Mouse (Mus musculus) midbrain, embryonic 15.5 days (tissue): ENCODE data around the gene Sec24c. TPM values are rescaled to one million over a fixed set of nuclear protein-coding genes. Genes with fewer than 3 reads are reported as not detected.
A peak's percentile ranks its signal among the peaks of the same experiment; 100 is the strongest.
"Not testable (repeated sequence)": the region's sequence is repeated elsewhere in the genome, so short reads cannot be mapped to it uniquely, and the experiment has no call there.

Experiments used
- ATAC-seq: fragments of 200-750 bp; cut with Nextera tagmentation; replicated peaks from 2 replicates; pipeline ENCODE4 v1.8.0; 2017; ENCODE audit warnings: moderate TSS enrichment
- H3K27ac ChIP-seq: fragments of 300-500 bp; sonication (generic); 2 replicates; pipeline ENCODE4 v1.5.1; 2015; ENCODE audit warnings: mild to moderate bottlenecking, inconsistent platforms
- H3K27me3 ChIP-seq: fragments of 300-500 bp; sonication (generic); replicated peaks from 2 replicates; pipeline ENCODE4 v1.6.1; 2015; ENCODE audit warnings: inconsistent platforms
- H3K36me3 ChIP-seq: fragments of 300-500 bp; sonication (generic); replicated peaks from 2 replicates; pipeline ENCODE4 v1.6.1; 2015; ENCODE audit warnings: inconsistent platforms
- H3K4me1 ChIP-seq: fragments of 300-500 bp; sonication (generic); 2 replicates; pipeline ENCODE4 v1.6.1; 2015; ENCODE audit warnings: inconsistent platforms
- H3K4me2 ChIP-seq: fragments of 300-500 bp; sonication (generic); 2 replicates; pipeline ENCODE4 v1.6.1; 2015; ENCODE audit warnings: inconsistent platforms, mild to moderate bottlenecking, moderate library complexity
- H3K4me3 ChIP-seq: fragments of 300-500 bp; sonication (generic); 2 replicates; pipeline ENCODE4 v1.5.1; 2015; ENCODE audit warnings: mild to moderate bottlenecking, inconsistent platforms
- H3K9ac ChIP-seq: fragments of 300-500 bp; sonication (generic); 2 replicates; pipeline ENCODE4 v1.6.1; 2015; ENCODE audit warnings: mild to moderate bottlenecking, inconsistent platforms
- H3K9me3 ChIP-seq: fragments of 300-500 bp; sonication (generic); 2 replicates; pipeline ENCODE4 v1.6.1; 2016; ENCODE audit warnings: inconsistent platforms
- WGBS: fragments of 180-500 bp; shearing (Covaris S2); methylation state at CpG from one replicate; pipeline ENCODE4 v1.1.7; 2015; ENCODE audit warnings: mixed read lengths; 5-methylcytosine and 5-hydroxymethylcytosine counted together
- polyA plus RNA-seq: library from polyadenylated mRNA; unstranded; fragments of >200 nt; fragmentation: Nextera tagmentation; extraction: Ambion mirVana; gene quantifications from 2 replicates; pipeline ENCODE4 v1.2.1, GENCODE M21; 2015

Sec24c gene
- 97.2 and 101 TPM in 2 replicates for polyA plus RNA-seq

GRCm38 (mm10) chr14:20674064-20674833 is at the start of gene Sec24c:
Gene Sec24c (plus strand): TSS chr14:20674308.
- WGBS: under 1% methylated on average over 43 of the region's 43 CpGs
- Histone ChIP-seq H3K4me3 (peak within 1 kb of the TSS; percentile 85), H3K9me3 (no peaks in the 10 kb centered on the region), H3K27ac (peak within 1 kb of the TSS; percentile 85), H3K4me1 (peaks cover 19% of the 10 kb centered on the region), H3K36me3 (peaks cover 28% of the 10 kb centered on the region), H3K9ac (peak within 1 kb of the TSS; percentile 81), H3K27me3 (0 out of 2 replicates have a peak, but pooled peaks cover 5% of the 10 kb centered on the region), H3K4me2 (peak within 1 kb of the TSS; percentile 89)
- peak; percentile 97 for ATAC-seq

GRCm38 (mm10) chr14:20626447-20626846 is 47.7 kb upstream of the Sec24c start:
- no peaks in the 10 kb centered on the region for H3K9me3 ChIP-seq
- no peaks in the 10 kb centered on the region for H3K36me3 ChIP-seq

GRCm38 (mm10) chr14:20626971-20627370 is 47.1 kb upstream of the Sec24c start:
- H3K27ac ChIP-seq: no peak overlapping the region
- H3K27me3 ChIP-seq: no peaks in the 10 kb centered on the region
- no peaks in the 10 kb centered on the region for H3K36me3 ChIP-seq
- 83% methylated on average over 3 of the region's 3 CpGs for WGBS
- H3K4me3 ChIP-seq: no peak overlapping the region
- no peak overlapping the region for H3K9ac ChIP-seq
- no peak for ATAC-seq
- no peaks in the 10 kb centered on the region for H3K9me3 ChIP-seq
- H3K4me1 ChIP-seq: no peaks in the 10 kb centered on the region
- no peak overlapping the region for H3K4me2 ChIP-seq

More at GRCm38 (mm10) chr14:20626447-20626846, 47.7 kb upstream of the Sec24c start:
- Histone ChIP-seq H3K27ac (no peak overlapping the region), H3K4me2 (no peak overlapping the region), H3K4me1 (no peaks in the 10 kb centered on the region), H3K27me3 (no peaks in the 10 kb centered on the region), H3K4me3 (no peak overlapping the region), H3K9ac (no peak overlapping the region)
- WGBS: 92% methylated on average over 2 of the region's 2 CpGs
- ATAC-seq: no peak

GRCm38 (mm10) chr14:20631253-20631652 is 42.9 kb upstream of the Sec24c start:
- H3K27ac ChIP-seq: no peak overlapping the region
- H3K4me3 ChIP-seq: no peak overlapping the region
- 83% methylated on average over 4 of the region's 4 CpGs for WGBS
- no peak for ATAC-seq
- no peaks in the 10 kb centered on the region for H3K9me3 ChIP-seq
- no peaks in the 10 kb centered on the region for H3K27me3 ChIP-seq
- no peak overlapping the region for H3K4me2 ChIP-seq
- H3K4me1 ChIP-seq: no peaks in the 10 kb centered on the region
- H3K36me3 ChIP-seq: no peaks in the 10 kb centered on the region
- H3K9ac ChIP-seq: no peak overlapping the region

- H3K36me3 ChIP-seq: no peaks in the 10 kb centered on the region
- H3K27ac ChIP-seq: no peak overlapping the region
- 96% methylated on average over 2 of the region's 2 CpGs for WGBS
- no peak overlapping the region for H3K4me2 ChIP-seq
- no peak overlapping the region for H3K4me3 ChIP-seq
- no peak for ATAC-seq
- peaks cover 9% of the 10 kb centered on the region for H3K4me1 ChIP-seq
- H3K27me3 ChIP-seq: no peaks in the 10 kb centered on the region
- H3K9ac ChIP-seq: no peak overlapping the region
- H3K9me3 ChIP-seq: no peaks in the 10 kb centered on the region
These were observed 38.6 kb upstream of the Sec24c start for GRCm38 (mm10) chr14:20635546-20635945.

GRCm38 (mm10) chr14:20636968-20637367 is 37.1 kb upstream of the Sec24c start:
- H3K36me3 ChIP-seq, H3K4me2 ChIP-seq, H3K4me3 ChIP-seq, H3K27ac ChIP-seq, H3K27me3 ChIP-seq, H3K9ac ChIP-seq, ATAC-seq, H3K9me3 ChIP-seq: not testable (repeated sequence)
- peaks cover 15% of the 10 kb centered on the region for H3K4me1 ChIP-seq
- WGBS: 93% methylated on average over 3 of the region's 3 CpGs

- no peak overlapping the region for H3K4me2 ChIP-seq
- no peaks in the 10 kb centered on the region for H3K27me3 ChIP-seq
- WGBS: 92% methylated on average over 2 of the region's 2 CpGs
- no peak overlapping the region for H3K9ac ChIP-seq
- no peak overlapping the region for H3K27ac ChIP-seq
- H3K9me3 ChIP-seq: no peaks in the 10 kb centered on the region
- peaks cover 18% of the 10 kb centered on the region for H3K4me1 ChIP-seq
- no peaks in the 10 kb centered on the region for H3K36me3 ChIP-seq
- ATAC-seq: no peak
- no peak overlapping the region for H3K4me3 ChIP-seq
These were observed 36.1 kb upstream of the Sec24c start for GRCm38 (mm10) chr14:20637818-20638574.

GRCm38 (mm10) chr14:20638702-20639101 is 35.4 kb upstream of the Sec24c start:
- Histone ChIP-seq H3K27me3 (no peaks in the 10 kb centered on the region), H3K4me1 (peaks cover 18% of the 10 kb centered on the region), H3K4me3 (no peak overlapping the region), H3K4me2 (no peak overlapping the region), H3K27ac (no peak overlapping the region), H3K36me3 (no peaks in the 10 kb centered on the region), H3K9me3 (no peaks in the 10 kb centered on the region), H3K9ac (no peak overlapping the region)
- 94% methylated on average over 6 of the region's 6 CpGs for WGBS
- no peak for ATAC-seq

GRCm38 (mm10) chr14:20639918-20640619 is 34.0 kb upstream of the Sec24c start:
- H3K4me2 ChIP-seq: peak overlapping the region; percentile 76
- peaks cover 18% of the 10 kb centered on the region for H3K4me1 ChIP-seq
- peak overlapping the region; percentile 84 for H3K4me3 ChIP-seq
- peak; percentile 76 for ATAC-seq
- H3K9ac ChIP-seq: peak overlapping the region; percentile 79
- no peaks in the 10 kb centered on the region for H3K9me3 ChIP-seq
- no peaks in the 10 kb centered on the region for H3K36me3 ChIP-seq
- under 1% methylated on average over 16 of the region's 16 CpGs for WGBS
- no peaks in the 10 kb centered on the region for H3K27me3 ChIP-seq
- peak overlapping the region; percentile 97 for H3K27ac ChIP-seq

- no peaks in the 10 kb centered on the region for H3K9me3 ChIP-seq
- no peaks in the 10 kb centered on the region for H3K27me3 ChIP-seq
- WGBS: under 1% methylated on average over 73 of the region's 73 CpGs
These were observed 33.3 kb upstream of the Sec24c start, which contains the start of gene Usp54 for GRCm38 (mm10) chr14:20640644-20641437. Gene Usp54 (minus strand): TSS chr14:20641063.

GRCm38 (mm10) chr14:20641438-20641875 is 32.7 kb upstream of the Sec24c start:
- peak overlapping the region; percentile 76 for H3K4me2 ChIP-seq
- peaks cover 18% of the 10 kb centered on the region for H3K4me1 ChIP-seq
- no peak for ATAC-seq
- H3K9me3 ChIP-seq: no peaks in the 10 kb centered on the region
- peak overlapping the region; percentile 84 for H3K4me3 ChIP-seq
- peak overlapping the region; percentile 97 for H3K27ac ChIP-seq
- H3K36me3 ChIP-seq: no peaks in the 10 kb centered on the region
- 14% methylated on average over 10 of the region's 10 CpGs for WGBS
- H3K9ac ChIP-seq: peak overlapping the region; percentile 79
- H3K27me3 ChIP-seq: no peaks in the 10 kb centered on the region

More at GRCm38 (mm10) chr14:20640644-20641437, 33.3 kb upstream of the Sec24c start, which contains the start of gene Usp54:
- peak; percentile 98 for ATAC-seq
- H3K4me2 ChIP-seq: peak within 1 kb of the TSS; percentile 76
- H3K4me3 ChIP-seq: peak within 1 kb of the TSS; percentile 84
- peak within 1 kb of the TSS; percentile 97 for H3K27ac ChIP-seq
- H3K9ac ChIP-seq: peak within 1 kb of the TSS; percentile 79
- H3K4me1 ChIP-seq: peaks cover 18% of the 10 kb centered on the region
- no peaks in the 10 kb centered on the region for H3K36me3 ChIP-seq
